8 mouse cellular contexts compared by ENCODE assay signal in the genomic region with DNA sequence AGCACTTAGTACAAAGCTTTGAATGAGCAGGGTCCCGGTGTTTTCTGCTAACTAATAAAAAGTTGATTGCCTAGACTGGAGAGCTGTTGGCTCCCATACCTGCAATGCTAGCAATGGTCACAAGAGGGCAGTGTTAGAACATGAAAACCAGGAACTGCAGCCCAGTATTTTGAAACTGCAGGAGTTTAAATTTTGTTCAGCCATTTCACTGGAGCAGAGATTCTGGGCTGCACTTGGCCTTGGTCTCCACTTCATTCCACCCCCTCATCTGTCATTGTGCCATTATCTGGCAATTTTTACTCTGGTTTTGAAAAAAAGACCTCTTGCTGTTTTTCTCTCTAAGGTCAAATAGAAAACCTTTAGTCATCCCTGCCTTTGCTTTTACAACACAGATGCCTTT. TPM values are rescaled to one million over a fixed set of nuclear protein-coding genes. Genes with fewer than 3 reads are reported as not detected.
DNase-seq lines count a peak whose midpoint lies in the region; ATAC-seq and TF ChIP-seq lines count a peak whose summit lies in the region.

No protein-coding gene starts in this region.

- no peak overlapping the region for H3ac ChIP-seq in myocyte (ENCODE audit: control insufficient read depth, insufficient read length)

- 36% methylated on average over 1 of the region's 1 CpGs for WGBS in midbrain, embryonic 10.5 days
- 17% methylated on average over 1 of the region's 1 CpGs for WGBS in midbrain, embryonic 13.5 days
- 8% methylated on average over 1 of the region's 1 CpGs for WGBS in limb, embryonic 11.5 days

- ATAC-seq in midbrain, embryonic 13.5 days, result no peak
- ATAC-seq in limb, embryonic 11.5 days (ENCODE audit: insufficient number of reproducible peaks, low FRiP score, low TSS enrichment, low read depth), result no peak

- DNase-seq in midbrain, embryonic 10.5 days (ENCODE audit: low spot score), result peak; percentile 77
- DNase-seq in cerebellum, postnatal 36 days, result peak; percentile 82 to 94
- peak; percentile 67 to 70 for DNase-seq in gastrocnemius, adult 8-10 months (ENCODE audit: low spot score in 2 of 2)
- DNase-seq in kidney, adult 8-10 months, result peak; percentile 59 to 80
- DNase-seq in limb, embryonic 11.5 days (ENCODE audit: low spot score), result peak; percentile 95
- DNase-seq in spleen, postnatal 4 days (ENCODE audit: low spot score in 2 of 2), result peak; percentile 70 to 88

- H3K9ac ChIP-seq in midbrain, embryonic 13.5 days (replicated peaks), result no peak overlapping the region
- no peak overlapping the region for H3K9ac ChIP-seq in limb, embryonic 11.5 days (ENCODE audit: low read length)

- peaks cover 10% of the 10 kb centered on the region for H3K4me1 ChIP-seq in midbrain, embryonic 10.5 days
- H3K4me1 ChIP-seq in midbrain, embryonic 13.5 days (replicated peaks), result peaks cover 15% of the 10 kb centered on the region
- H3K4me1 ChIP-seq in limb, embryonic 11.5 days (ENCODE audit: control insufficient read depth, insufficient read depth, low read length), result no peaks in the 10 kb centered on the region

- no peaks in the 10 kb centered on the region for H3K27me3 ChIP-seq in midbrain, embryonic 10.5 days (ENCODE audit: low read depth, poor library complexity, severe bottlenecking)
- H3K27me3 ChIP-seq in midbrain, embryonic 13.5 days, result peaks cover 11% of the 10 kb centered on the region
- no peaks in the 10 kb centered on the region for H3K27me3 ChIP-seq in limb, embryonic 11.5 days (ENCODE audit: control insufficient read depth, insufficient read depth, low read length)
- no peaks in the 10 kb centered on the region for H3K27me3 ChIP-seq in myocyte (ENCODE audit: control insufficient read depth, insufficient read depth, insufficient read length)

- H3K36me3 ChIP-seq in midbrain, embryonic 10.5 days, result no peaks in the 10 kb centered on the region
- no peaks in the 10 kb centered on the region for H3K36me3 ChIP-seq in midbrain, embryonic 13.5 days
- no peaks in the 10 kb centered on the region for H3K36me3 ChIP-seq in limb, embryonic 11.5 days (ENCODE audit: control insufficient read depth, insufficient read depth, low read length)
- no peaks in the 10 kb centered on the region for H3K36me3 ChIP-seq in myocyte (ENCODE audit: control insufficient read depth, insufficient read depth)

- H3K27ac ChIP-seq in midbrain, embryonic 10.5 days (replicated peaks), result no peak overlapping the region
- no peak overlapping the region for H3K27ac ChIP-seq in midbrain, embryonic 13.5 days
- H3K27ac ChIP-seq in limb, embryonic 11.5 days (replicated peaks; ENCODE audit: low read depth, low read length), result no peak overlapping the region

- TF ChIP-seq POLR2A in myocyte (IDR thresholded peaks at IDR 0.05; ENCODE audit: insufficient read length, low read depth), result no peak

- no peaks in the 10 kb centered on the region for H3K9me3 ChIP-seq in midbrain, embryonic 10.5 days (replicated peaks)
- no peaks in the 10 kb centered on the region for H3K9me3 ChIP-seq in midbrain, embryonic 13.5 days
- no peaks in the 10 kb centered on the region for H3K9me3 ChIP-seq in limb, embryonic 11.5 days (ENCODE audit: control insufficient read depth, low read length)

- H3K79me2 ChIP-seq in myocyte (ENCODE audit: control insufficient read depth, insufficient read depth), result no peaks in the 10 kb centered on the region

- H3K4me3 ChIP-seq in midbrain, embryonic 10.5 days, result no peak overlapping the region
- no peak overlapping the region for H3K4me3 ChIP-seq in midbrain, embryonic 13.5 days (replicated peaks)
- no peak overlapping the region for H3K4me3 ChIP-seq in limb, embryonic 11.5 days (ENCODE audit: low read depth, low read length)
- no peak overlapping the region for H3K4me3 ChIP-seq in myocyte

- no peak overlapping the region for H3K4me2 ChIP-seq in midbrain, embryonic 13.5 days (replicated peaks)
- no peak overlapping the region for H3K4me2 ChIP-seq in limb, embryonic 11.5 days (ENCODE audit: low read depth, severe bottlenecking)
- peak overlapping the region; percentile 35 for H3K4me2 ChIP-seq in myocyte (ENCODE audit: low read depth)

TF ChIP-seq in myocyte, 11 proteins besides CTCF, POLR2A, EP300 and RAD21:
- TF ChIP-seq MYOD1 (IDR thresholded peaks at IDR 0.05; ENCODE audit: control insufficient read depth in 1 of 3, insufficient read length in 2 of 3, low read depth in 2 of 3) (no peak), E2F4 (IDR thresholded peaks at IDR 0.05; ENCODE audit: insufficient read depth) (no peak), USF1 (IDR thresholded peaks at IDR 0.05; ENCODE audit: low read depth) (no peak)

RNA-seq across cellular contexts. Expression of gene Rapgef4, which starts 57.2 kb away (rescaled TPM):
- 1.7 and 2.9 TPM in 2 replicates for polyA plus RNA-seq in midbrain, embryonic 10.5 days (2016; fragmentation: Nextera tagmentation; extraction: Ambion mirVana)
- polyA plus RNA-seq in midbrain, embryonic 13.5 days (2015; fragmentation: Nextera tagmentation; extraction: Ambion mirVana), result 11.3 and 12.5 TPM in 2 replicates
- 1 to 10 TPM in 3 of 4 experiments, under 1 TPM in 1; 0.74 to 2.7 (median 2.0) TPM for total RNA-seq in gastrocnemius, adult 8-10 months (2022)
- polyA plus RNA-seq in limb, embryonic 11.5 days (2014; fragmentation: Nextera tagmentation; extraction: Ambion mirVana), result 0.88 and 1.6 TPM in 2 replicates
- 0.28 TPM for polyA plus RNA-seq in myocyte (2012; fragmentation: generic; extraction: Trizol)
